Mouse (Mus musculus) lung, postnatal 0 days (tissue): ENCODE data around the gene Gm20425.

Experiments
- CTCF ChIP-seq: IDR thresholded peaks from 2 replicates; pipeline ENCODE4 v1.5.1; 2016; ENCODE audit warnings: antibody characterized with exemption, mild to moderate bottlenecking
- EP300 ChIP-seq: IDR thresholded peaks from 2 replicates; pipeline ENCODE4 v1.6.1; 2016; ENCODE audit warnings: antibody characterized with exemption, mild to moderate bottlenecking, control low read depth

DNA sequence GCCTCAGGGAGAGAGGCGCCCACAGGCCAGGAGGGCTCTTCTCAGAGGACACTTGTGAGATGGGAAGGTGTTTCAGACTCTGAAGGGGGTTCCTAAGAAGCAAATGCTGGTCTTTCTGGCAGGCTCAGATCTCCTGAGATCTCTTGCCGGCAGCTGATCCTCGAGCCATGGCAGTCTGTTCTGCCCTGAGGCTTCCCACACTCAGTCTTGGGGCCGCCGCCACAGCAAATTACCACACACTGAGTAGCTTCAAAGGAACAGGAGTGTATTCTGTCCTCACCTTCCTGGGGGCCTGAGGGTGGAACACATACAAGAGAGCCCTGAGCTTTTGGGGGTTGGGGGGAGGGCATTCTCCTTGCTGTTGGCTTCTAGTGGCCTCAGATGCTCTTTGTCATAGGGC, 84.8 kb downstream of the Gm20425 start:
- TF ChIP-seq CTCF (no peak), EP300 (no peak)
